Mouse (Mus musculus) mammary gland, adult 2 months (tissue): Measurements from ENCODE around the gene Dmtf1. TPM values are rescaled to one million over a fixed set of nuclear protein-coding genes. Genes with fewer than 3 reads are reported as not detected.

Experiments used
- polyA plus RNA-seq: library from polyadenylated mRNA; depleted of rRNA; stranded (reverse); fragments of >200 nt; gene quantifications from 2 replicates; pipeline ENCODE4 v1.2.3, GENCODE M21; 2012; ENCODE audit warnings: low replicate concordance; rRNA removed

Gene Dmtf1
- 7.1 and 24.7 TPM in 2 replicates for polyA plus RNA-seq

DNA sequence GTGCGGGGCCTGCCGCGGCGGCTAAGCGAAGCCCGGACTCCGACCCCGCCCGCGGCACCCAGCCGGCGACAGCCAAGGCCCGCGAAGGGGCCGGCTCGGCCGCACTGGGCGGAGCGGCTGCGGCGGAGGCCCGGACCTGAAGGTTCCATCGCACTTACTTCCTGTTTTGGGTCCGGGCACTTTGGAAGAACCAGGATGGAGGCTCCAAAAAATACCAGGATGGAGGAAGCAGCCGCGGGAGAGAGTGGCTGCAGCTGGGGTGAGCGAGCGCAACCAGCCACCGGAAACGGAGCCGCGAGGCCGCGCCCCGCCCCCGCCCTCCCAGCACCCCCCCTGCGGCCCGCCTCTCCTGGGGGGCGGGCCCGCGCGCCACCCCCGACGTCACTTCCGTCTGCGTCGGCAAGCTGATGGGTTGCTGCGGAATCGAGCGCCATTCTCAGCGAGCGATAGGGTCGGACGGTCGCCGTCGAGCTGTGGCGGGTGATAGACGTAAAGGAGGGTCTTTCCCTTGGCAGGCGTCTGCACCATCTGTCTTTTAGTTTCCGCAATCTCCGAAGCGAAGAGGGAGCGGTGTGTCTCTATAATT, at the start of gene Dmtf1:
Gene Dmtf1 (minus strand): TSS at position 321 of the 586 bp plus-strand sequence.

DNA sequence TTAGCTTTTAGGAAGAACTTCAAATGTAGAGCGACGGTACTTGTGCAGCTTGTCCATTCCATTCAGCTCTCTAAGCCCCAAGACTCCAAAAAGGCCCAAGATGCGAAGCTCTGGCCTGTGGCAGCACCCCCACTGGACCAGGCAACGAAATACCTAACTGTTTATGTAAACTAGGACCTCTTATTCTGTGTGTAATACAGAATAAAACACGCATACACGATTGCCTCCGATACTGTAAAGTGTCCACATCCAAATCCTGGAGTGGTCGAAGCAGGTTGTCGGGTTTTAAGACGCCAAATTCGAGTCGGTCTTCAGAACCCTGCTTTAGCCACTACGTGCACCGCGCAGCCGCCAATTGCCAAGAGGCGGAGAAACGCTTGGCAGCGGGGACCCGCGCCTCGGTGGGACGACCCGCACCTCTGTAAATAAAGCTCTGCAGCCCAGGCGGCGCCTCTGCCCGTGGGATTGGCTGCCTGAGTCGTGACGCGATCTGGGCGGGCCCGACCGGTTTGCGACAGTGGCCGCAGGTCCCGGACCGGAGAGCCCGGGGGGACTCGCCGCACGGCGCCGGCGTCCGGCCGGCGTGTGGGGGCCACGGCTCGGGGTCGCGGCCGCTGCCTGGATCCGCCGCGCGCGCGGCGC, 61.2 kb downstream of the Dmtf1 start, which contains the start of gene Tmem243:
Gene Tmem243 (plus strand): TSS at position 462 of the 642 bp plus-strand sequence.

Other genes starting within 250 kb of the Dmtf1 start
- gene Crot, start 164.5 kb downstream of the Dmtf1 start, polyA plus RNA-seq: 5.3 and 13.8 TPM in 2 replicates
- 37.4 and 46.5 TPM in 2 replicates for gene Tmem243, start 61.1 kb downstream of the Dmtf1 start, polyA plus RNA-seq
- 0.06 and 0.17 TPM in 2 replicates for gene 9330182L06Rik, start 104.3 kb upstream of the Dmtf1 start, polyA plus RNA-seq